Mouse (Mus musculus) heart, adult 9 months (tissue): ENCODE data around the gene Akt1.

Experiments used
- DNase-seq, 2 experiments: peaks; one replicate each; pipeline ENCODE4 v3.0.0; 2022; ENCODE audit warnings: low spot score in 2 of 2

Gene Akt1

DNA sequence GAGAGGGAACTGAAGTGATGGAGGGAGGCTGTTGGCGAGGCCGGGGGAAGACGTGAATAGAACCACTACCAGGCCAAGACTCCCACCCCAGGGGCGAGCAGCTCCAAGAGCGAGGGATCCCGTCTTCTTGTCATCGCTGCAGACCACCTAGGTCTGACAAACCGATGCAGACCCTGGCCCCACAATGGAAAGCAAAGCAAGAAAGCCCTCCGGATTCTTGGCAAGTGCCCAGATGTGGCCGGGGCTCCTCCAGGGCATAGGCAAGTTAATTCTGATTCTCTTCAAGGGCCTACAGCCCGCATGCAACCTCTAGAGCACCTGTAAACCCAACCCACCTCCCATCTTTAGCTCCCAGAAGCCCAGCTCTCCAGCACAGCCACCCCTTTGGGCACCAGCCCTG, 11.4 kb downstream of the Akt1 start:
- DNase-seq = no peak

DNA sequence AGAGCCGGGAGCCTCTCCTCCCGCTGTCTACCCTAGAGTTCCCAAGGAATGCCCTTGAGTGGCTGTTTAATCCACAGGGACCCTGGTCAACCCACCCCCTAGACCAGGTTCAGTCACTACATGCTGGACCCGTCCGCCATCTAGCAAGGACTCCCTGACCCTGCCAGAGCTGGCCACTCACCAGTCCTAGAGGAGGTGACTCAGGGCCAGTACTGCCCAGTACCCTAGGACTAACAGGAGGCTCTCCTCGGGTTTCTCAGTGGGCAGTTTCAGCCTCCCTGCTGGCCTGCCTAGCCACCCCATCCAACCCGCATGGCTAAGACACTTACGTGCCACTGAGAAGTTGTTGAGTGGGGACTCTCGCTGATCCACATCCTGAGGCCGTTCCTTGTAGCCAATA, 12.8 kb downstream of the Akt1 start:
- DNase-seq = no peak

DNA sequence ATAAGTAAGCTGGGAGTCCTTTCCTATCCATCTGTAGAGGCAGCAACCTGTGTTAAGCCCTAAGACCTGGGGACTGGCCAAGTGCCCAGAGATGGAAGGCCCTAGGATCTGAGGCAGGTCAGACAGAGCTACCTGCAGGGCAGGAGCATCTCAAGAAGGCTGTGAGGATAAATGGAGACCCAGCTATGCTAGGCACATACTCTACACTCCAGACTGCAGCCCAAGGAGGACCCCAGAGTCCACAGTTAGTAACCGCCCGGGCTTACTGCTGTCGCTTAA, 13.4 kb downstream of the Akt1 start:
- no peak for DNase-seq

DNA sequence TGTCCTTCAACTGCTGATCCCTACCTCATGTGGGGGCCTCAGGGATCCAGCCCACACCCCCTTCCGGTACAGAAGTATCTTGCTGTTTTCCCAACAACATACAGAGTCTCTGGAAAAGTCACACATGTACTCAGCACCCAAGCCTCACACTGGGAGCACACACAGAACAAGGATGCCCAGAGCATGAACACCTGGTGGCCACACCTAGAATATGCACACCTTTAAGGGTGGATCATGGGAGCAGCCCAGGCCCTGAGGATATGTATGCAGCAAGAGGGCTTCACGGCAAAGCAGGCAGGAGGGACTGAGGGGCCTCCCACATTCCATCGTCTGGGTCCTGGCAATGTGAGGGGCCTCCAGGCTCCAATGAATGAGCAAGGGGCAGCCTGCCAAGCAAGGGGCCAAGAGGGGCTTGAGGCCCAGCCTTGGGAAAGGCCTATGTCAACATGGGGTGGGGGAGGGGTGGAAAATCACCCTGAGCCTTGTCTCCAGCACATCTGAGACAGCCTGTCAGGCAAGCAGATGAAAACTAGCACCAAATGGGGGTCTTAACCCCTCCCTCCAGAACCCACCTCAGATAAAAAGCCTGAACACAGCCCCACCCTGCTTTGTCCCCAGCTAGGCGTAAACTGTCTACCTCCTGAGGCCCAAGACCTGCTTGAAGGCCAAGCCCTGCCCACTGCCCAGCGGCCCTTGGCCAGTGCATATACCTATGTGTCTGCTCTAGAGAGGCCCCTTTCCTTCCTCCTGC, 13.9 kb downstream of the Akt1 start:
- DNase-seq = no peak

DNA sequence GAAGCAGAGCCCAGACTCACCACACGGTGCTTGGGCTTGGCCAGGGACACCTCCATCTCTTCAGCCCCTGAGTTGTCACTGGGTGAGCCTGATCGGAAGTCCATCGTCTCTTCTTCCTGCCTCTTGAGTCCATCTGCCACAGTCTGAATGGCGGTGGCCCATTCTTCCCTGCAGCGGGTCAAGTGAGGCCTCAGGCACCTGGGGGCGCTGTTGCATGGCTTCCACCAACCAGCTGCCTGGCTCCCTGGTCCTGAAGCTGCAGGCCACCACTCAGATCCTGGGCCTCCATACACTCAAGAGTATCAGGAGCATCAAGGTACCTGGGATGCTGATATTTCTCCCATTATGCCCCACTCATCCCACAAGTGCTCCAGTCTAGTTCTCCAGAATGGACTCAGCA, 15.6 kb downstream of the Akt1 start:
- peak in 1 of 2 experiments; percentile 50 for DNase-seq

DNA sequence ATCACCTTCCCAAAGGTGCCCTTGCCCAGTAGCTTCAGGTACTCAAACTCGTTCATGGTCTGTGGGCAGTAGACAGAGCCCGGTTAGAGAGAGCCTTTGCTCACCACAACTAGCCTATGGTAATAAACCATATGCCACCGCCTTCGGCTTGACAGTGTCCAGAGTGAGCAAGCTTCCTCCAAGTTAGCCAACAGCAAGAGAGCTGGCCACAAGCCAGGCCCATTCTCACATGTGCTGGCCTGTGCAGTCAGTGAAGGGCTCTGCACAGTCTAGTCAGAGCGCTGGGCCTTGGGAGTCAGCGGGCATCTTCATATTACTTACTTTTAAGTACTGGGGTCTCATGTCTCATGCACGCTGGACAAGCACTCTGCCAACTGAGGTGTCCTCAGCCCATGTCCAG, 16.1 kb downstream of the Akt1 start:
- no peak for DNase-seq

DNA sequence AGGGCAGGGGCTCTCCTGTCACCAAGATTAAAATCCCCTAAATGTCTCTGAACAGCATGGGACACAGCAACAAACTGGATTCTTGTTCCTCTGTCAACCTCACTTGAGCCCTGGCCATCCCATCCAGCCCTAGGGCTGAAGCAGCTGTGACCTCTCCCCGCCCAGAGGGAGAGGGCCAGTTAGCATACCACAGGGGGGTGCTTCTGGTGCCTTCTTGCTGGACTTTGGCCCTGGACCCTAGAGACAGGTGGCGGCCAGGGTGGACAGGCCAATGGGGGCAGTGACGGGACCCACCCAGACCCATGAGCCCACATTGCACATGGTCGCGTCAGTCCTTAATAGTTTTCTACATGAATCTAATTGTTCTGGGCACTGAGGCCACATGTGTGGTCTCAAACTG, 20.6 kb downstream of the Akt1 start:
- no peak for DNase-seq

DNA sequence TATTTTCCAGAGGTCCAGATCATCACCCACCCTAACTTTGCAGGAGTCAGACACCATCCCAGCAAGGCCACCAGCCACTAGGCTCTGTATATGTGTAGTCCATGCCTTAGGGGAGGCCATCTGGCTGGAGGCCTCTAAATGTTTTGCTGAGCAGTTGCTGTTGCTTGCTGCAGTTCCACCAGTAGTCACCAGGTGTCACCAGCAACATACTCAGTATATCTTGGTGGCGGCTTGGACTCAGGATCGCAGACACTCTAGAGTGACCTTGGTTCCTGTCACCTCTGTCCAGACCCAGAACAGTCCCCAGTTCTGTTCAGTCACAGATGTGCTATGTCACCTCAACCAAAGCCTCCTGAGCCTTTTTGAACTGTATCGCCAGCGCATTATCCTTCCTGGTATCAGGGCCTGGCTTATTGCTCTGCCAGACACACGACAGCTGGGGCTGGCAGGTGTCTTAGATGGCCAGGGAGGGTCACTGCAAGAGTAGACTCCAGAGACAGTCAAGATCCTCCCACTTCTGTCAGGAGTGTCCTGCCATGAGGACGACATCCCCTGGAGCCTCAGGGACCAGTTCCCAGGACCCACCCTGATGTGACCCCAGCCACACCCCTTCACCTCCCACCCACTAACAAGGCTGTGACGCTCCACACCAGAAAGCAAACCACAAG, 21.4 kb downstream of the Akt1 start:
- DNase-seq = peak; percentile 68 to 86

DNA sequence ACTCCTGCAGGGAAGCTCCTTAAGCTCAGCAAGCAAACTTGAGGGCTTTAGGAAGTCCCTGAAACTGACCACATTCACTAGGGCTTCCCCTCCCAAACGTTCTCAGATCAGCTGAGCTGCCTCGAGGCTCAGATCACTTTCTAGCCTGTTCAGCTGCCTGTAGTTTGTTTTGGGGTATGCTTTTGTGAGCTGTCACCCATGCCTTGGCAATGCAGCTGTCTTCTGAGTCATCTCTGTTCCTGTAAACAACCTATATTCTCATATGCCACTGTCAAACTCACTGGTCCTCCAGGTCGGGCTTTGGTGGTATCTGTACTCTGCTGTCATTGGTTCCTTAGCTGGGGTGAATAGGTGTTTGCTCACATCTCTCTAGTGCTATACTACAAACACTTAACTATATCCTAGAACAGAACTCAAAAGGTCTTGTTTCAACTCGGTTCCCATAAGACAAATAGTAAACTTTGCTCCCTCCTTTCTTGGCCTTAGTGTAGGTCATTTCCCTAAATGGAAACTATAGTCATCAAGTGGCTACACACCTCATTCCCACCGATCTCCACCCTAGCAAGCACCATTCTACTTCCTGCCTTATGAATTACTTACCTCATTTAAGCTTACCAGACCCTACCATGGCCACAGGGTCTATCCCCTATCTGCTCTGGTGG, 22.8 kb downstream of the Akt1 start:
- DNase-seq = no peak

DNA sequence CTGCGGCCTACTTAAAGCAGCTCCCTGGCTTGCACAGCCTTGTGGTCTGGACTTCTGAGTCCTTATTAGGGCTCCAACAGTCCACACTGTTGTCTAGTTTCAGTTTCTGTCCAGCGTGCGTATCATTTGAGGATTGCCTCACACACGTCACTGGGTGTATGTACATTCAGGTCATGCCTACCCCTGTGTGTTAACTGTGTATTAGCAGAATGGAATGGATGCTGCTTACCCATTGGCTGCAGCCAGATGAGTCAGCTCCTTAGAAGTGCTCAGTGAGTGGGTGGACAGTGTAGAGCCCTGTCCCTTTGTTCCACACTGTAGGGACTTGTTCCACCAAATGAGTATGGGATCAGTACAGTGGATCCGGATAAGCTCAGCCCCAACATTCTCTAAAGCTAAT, 26.6 kb downstream of the Akt1 start:
- DNase-seq = no peak

DNA sequence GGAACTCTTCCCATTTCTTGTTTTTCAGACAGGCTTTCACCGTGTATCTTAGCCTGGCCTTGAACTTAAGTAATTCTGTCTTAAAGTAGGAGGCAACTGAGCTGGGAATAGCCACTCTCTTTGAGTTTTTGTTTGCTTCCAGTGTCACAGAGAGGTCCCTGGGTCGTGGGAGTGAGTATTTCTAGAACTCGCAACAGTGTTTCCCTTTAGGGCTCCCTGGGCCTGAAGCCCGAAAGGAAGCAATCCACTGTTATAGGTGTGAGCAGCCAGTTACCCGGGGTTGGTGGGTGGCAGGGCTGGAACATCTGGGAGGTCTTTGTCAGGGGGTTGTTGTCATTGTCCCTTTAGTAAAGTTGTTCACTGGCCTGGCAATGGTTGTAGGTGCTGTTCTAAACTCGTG, 28.5 kb downstream of the Akt1 start:
- no peak for DNase-seq

DNA sequence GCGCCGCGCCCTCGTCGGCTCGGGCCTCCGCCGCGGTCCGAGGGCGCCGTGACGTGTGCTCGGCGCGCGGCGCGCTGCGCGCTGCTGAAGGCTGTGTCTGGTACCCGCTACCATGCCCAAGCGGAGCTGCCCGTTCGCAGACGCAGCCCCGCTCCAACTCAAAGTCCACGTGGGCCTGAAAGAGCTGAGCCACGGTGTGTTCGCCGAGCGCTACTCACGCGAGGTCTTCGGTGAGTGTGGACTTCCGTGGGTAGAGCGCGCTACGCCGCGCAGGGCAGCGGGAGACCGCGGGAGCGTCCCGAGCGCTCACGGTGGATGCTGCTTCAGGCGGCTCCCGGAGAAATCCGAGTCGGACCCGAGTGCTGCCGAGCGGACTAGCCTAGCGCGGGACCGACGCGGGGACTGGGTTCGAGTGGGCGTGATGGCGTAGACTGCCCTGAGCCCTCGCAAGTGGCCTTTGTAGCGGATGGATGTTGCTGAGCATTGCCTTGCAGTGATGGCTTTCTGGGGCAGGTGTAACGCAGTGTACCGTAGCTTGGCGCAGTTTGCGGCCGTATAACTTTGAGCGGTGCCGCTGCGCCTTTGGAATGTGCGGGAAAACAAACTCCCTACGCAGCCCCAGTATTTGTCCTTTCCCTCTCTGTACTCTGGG, 29.7 kb downstream of the Akt1 start:
- DNase-seq = no peak

DNA sequence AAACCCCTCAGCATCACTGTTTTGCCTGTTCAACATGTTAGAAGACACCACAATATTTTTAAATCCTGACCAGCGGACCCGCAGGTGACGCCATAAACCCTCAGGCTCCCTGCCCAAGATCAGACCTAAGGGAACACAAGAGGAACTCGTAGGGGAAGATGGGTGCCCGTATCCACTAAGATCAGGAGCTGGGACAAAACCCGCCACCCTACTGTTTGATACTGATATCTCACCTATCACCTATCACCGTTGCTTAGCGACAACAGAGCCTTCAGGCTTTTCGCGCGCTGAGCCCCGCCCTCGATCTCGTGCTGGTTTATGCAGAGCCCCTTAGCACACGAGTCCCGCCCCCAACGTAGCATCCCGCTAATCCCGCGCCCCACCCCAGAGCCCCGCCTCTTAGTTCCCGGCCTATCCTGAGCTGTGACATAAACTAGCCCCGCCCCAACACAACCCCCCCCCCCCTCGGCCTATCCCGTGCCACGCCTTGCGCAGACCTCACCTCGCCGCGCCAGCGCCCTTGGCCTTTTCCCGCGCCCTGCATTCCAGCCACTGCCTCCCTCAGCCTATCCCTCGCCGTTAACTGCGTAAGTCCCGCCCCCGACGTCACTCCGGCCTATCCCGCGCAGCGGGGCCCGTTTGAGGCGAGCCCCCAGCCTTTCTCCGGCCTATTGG, 30.4 kb downstream of the Akt1 start, which contains the start of gene Siva1:
Gene Siva1, plus strand, starts transcription at position 500 of the 675 bp plus-strand sequence.
- DNase-seq = peak; percentile 98 to 99

DNA sequence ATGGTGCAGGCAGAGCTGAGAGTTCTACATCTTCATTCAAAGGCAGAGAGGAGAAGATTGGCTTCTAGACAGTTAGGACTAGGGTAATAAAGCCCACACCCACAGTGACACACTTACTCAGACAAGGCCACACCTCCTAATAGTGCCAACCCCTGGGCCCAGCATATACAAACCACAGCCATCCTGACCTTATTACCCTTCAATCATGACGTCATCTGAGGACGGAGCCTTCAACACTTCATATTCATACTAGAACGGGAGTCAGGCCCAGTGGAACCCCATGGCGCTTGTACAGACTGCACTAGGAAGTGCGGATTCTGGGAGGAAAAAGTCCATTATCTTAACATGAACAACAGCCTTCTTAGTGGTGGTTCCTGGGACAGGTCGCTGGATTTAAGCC, 31.6 kb downstream of the Akt1 start:
- DNase-seq = no peak

DNA sequence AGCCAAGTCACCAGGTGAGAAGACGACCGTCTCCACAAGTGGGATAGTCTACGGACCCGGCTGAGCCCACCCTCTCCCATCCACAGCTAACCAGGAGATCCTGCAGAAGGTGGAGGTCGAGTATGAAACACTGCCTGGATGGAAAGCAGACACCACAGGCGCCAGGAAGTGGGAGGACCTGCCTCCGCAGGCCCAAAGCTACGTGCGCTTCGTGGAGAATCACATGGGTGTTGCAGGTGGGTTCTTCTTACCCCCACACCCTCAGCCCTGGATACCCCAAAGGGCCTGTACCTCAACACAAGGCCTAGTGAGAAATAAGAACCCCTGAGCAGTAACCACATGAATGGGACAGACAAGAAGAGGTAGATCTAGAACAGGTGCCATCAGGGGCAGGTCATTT, 35.2 kb downstream of the Akt1 start:
- DNase-seq = no peak

DNA sequence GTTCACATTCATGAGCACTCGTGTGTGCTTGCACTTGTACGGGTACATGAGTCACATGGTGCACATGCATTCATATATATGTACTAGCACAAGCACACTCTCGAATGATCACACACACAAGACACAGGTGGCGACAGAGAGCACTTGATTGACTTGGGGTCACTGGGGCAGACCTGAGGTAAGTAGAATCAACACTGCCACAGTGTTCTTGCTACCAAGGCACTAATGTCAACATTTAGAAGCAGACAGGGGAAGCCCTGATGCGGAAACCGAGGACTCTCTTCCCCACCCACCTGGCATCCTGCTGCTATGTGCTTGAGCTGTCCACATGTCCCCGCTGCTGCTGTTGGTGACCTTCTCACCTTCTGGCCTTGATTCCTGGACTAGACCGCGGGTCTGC, 41.0 kb downstream of the Akt1 start:
- DNase-seq = no peak

DNA sequence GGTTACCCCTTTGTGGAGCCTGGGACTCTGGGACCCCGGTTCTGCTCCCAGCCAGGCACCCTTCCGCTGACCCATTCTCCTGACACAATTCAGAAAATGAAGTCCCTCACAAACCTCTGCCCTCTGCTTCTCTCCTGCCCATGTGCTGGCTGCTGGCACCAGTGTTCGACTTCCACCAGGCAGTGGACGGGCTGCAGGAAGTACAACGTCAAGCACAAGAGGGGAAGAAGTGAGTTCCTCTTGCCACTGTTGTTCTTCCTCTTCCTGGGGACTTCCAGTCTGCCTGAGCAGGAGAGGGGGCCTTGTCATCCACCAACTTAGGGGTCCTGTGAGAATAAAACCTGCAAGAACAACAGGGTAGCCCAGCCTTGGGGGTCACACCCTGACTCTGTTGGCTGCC, 41.8 kb downstream of the Akt1 start:
- no peak for DNase-seq

DNA sequence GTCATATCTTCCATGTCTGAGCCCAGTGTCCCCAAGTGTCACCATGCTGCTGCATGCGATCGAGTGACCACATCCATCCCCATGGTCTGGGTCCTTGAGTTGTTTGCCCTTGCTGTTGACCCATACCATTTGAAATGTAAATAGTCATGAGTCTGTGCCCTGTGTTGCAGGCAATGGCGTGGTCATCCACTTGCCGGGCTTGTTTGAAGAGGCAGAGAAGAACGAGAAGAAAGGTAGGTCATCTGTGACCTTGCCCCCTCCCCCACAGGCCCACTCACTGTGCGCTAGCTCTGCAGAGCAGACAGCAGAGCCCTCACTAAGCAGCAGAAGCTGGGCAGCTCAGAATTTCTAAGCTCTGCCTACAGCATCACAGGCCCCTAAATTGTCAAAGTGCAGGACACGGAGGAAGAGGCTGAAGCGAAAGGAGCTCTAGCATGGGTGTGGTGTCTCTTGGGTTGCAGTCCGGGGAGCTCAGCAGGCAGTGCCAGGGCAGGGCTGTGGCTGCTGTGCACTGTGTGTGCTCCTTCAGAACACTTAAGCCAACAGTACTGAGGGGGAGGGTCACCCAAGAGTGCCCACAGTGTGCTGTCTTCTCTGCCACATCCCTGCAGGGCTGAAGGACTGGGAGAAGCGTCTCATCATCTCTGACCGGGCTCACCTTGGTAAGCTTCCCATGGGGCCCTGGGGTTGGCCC, 42.5 kb downstream of the Akt1 start:
- no peak for DNase-seq

DNA sequence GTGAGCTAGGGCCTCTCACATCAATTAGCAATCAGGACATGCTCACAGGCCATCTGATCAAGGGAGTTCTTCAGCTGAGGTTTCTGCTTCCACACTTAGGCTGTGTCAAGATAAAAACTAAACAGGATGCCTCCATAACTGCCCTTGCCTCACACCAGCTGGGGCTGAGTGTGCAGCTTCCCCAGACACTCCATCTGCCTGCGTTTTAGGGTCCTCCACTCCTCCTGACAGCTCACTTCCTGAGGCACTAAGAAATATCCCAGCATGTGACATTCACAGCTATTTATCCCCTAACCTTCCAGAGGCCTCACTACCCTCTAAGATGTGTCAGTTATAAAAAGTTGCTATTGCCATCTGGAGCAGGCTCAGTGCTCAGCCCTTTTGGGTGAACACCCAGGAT, 43.2 kb downstream of the Akt1 start:
- no peak for DNase-seq

DNA sequence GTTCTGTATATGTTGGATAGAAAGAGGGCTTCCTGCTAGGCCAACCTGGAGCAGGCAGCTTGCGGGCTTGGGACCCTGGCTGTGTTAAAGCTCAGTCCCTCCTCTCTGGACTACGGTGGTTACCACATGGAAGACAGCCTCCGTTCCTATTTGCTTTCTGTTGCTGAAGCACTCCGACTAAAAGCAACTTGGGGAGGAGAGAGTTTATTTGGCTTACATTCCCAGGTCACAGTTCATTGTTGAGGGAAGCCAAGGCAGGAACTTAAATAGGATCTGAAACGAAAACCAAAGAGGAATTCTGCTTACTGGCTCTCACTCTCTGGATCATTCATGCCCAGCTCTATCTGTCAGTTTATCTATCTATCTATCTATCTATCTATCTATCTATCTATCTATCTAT, 43.9 kb downstream of the Akt1 start:
- no peak for DNase-seq

DNA sequence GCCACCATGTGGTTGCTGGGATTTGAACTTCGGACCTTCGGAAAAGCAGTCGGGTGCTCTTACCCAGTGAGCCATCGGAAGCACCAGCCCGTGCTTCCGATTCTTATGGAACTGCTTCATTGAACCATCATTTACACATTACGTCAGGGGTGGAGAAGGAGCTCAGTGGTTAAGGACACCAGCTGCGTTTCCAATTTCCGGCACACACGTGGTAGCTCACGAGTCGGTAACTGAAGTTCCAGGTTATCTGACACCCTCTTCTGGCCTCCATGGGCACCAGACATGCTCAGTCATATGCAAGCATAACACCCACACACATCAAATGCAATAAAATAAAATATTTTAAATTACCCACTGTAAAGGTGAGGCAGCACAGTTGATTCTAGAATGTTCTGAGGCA, 44.7 kb downstream of the Akt1 start:
- DNase-seq = no peak
